Mouse (Mus musculus) left cerebral cortex, adult 6 months (tissue): ENCODE results near the gene Cfap206. TPM values are rescaled to one million over a fixed set of nuclear protein-coding genes. Genes with fewer than 3 reads are reported as not detected.

Source experiments
- long read RNA-seq, 2 experiments: library from polyadenylated mRNA; unstranded; transcript quantifications; one replicate each; pipeline ENCODE4 v2.0.0; 2019 to 2020
- polyA plus RNA-seq: library from polyadenylated mRNA; unstranded; fragments of <200 nt; fragmentation: Nextera tagmentation; gene quantifications from 2 replicates; pipeline ENCODE4 v1.2.3, GENCODE M21; 2021

Gene Cfap206
- polyA plus RNA-seq, result 2.2 and 2.9 TPM in 2 replicates
- long read RNA-seq, experiment 1, transcript Cfap206-201 (13 exons, 2,246 nt), result major isoform, 6 of 18 reads
- long read RNA-seq, experiment 1, partial matches to known transcripts, result 0 of 18 reads
- long read RNA-seq, experiment 1, other reads (novel, unspliced or antisense), result 10 of 18 reads
- long read RNA-seq, experiment 2, partial matches to known transcripts, result 3 of 4 reads
- long read RNA-seq, experiment 2, other reads (novel, unspliced or antisense), result 1 of 4 reads

DNA sequence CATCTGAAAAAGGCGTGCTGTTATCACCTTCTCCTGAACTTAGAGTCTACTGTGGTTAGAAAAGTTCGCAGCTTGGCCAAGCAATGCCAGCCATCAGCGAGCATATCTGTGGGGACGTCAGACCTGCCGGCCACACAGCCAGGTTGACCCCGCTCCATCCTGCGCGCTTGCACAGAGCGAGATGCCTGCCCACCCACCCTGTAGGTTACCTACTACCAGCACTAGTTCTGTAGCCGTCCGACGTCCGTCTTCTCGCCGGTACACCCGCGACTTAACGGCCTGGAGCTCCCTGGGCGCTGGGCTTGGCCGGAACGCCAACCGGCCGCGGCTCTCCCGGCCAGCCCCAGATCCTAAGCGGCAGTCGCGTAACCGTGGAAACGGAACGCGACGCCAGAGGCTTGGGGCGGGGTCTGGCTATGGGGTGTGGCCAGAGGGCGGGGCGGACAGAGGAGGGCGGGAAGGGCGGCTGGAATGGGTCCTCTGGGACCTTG is at the start of gene Cfap206:
Cfap206 (minus strand) TSS at position 356 of the 491 bp plus-strand sequence.

DNA sequence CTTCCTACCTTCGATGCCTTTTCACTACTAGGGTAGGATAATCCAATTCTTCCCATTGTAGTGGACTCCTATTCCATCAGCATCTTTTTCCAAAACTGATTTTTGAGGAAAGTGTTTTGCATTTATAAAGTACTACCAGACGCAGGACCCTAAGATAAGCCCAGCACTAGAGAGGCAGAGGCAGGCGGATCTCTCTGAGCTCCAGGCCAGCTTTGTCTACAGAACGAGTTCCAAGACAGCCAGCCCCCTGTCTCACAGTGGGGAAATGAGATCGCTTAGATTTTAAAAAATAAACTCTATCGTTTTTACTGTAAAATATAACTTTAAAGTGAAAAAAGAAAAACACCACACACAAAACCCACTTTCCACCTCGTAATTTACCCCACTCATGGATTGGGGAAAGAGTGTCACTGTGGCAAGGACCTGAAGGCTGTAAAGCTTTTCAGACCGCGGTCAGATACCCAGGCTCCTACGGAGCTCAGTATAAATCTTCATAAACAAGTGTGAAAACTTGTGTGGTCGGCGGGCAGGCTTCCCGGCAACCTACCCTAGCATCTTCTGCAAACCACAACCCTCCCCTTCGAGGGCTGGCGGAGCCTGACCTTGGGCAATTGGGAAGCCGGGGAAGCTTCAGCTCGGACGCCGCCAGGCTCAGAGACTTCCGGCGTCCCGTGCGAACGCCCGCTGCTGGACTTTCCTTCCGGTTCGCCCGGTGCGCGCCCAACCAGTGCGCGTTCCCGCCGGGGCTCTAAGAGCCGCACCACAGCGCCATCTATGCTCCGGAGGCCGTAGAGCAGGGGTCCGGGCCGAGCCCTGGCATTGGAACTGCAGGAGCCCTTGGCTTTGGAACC is 47.9 kb upstream of the Cfap206 start, which contains the start of gene Smim8:
Smim8 (minus strand) TSS at position 747 of the 851 bp plus-strand sequence.

DNA sequence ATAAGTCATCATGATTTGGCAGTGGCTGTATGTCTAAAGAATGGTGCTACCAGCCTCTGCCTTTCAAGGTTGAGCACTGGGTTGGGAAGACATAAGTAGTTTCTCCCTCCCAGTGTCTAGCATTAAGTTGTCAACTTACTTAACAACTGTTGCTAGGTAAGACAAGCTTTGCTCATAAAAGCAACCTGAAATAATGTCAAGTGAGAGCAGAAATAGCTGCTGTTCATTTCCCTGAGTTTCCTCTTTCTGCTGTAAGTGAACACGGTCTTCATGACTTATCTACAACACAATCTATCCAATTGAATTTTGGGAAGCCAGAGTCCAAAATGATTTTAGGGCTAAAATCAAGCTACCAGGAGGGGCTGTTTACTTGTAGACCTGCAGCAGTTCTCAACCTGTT is 26.2 kb upstream of the Cfap206 start, which contains the start of gene Gm136:
Gm136 (minus strand) TSS at position 101 of the 400 bp plus-strand sequence.

DNA sequence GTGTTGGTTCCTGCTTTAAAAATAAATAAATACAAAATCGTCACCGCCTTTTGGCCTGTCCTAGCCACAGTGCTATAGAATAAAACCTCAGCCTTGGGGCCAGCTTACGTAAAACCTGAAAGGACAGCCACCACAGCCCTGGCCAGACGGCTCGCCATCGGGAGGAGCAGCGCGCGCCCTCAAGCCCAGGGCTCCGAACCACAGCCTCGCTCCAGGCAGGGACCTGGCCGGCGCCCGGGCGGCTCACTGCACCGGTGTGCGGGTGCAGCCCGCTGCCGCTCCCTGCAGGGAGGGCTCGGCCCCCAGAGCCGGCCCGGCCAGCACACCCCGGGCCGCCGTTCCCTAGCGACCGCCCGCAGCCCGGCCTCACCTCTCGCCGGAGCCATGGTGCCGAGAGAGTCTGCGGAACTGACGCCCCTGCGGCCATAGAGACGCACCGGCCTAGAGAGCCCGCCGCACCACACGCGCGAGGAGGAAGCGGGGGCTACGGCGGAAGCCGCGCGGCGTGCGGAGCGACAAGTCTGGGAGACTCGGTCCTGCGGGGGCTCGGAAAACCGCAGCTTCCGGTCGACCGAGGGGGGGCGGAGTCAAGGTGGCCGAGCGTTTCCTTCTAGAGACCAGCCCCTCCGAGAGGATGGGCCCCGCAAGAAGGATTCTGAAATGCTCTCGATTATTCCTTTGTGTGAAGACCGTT is 43.0 kb downstream of the Cfap206 start, which contains the start of gene Slc35a1:
Slc35a1 (minus strand) TSS at position 565 of the 694 bp plus-strand sequence.

Other genes starting within 250 kb of the Cfap206 start
- 14.2 and 80.5 TPM in 2 replicates for gene Akirin2, start 179.3 kb downstream of the Cfap206 start, polyA plus RNA-seq
- 28.7 and 32.6 TPM in 2 replicates for gene Orc3, start 115.3 kb downstream of the Cfap206 start, polyA plus RNA-seq
- 21.5 and 23.7 TPM in 2 replicates for gene Rars2, start 115.2 kb downstream of the Cfap206 start, polyA plus RNA-seq
- gene Slc35a1, start 42.8 kb downstream of the Cfap206 start, polyA plus RNA-seq, result 21.6 and 29.6 TPM in 2 replicates
- gene Gm136, start 26.1 kb upstream of the Cfap206 start, polyA plus RNA-seq, result 0.21 TPM in 1 of 2 replicates, not detected in the other
- gene Smim8, start 48.2 kb upstream of the Cfap206 start, polyA plus RNA-seq, result 83.1 and 88.1 TPM in 2 replicates
- gene Zfp292, start 152.8 kb upstream of the Cfap206 start, polyA plus RNA-seq, result 5.6 and 6.2 TPM in 2 replicates
- gene Cga, start 163.6 kb upstream of the Cfap206 start, polyA plus RNA-seq, result not detected in 2 replicates